Mouse (Mus musculus) megakaryocyte, embryonic 14.5 days (primary cell): Measurements from ENCODE around the gene Lyl1.

Experiments
- FLI1 ChIP-seq: IDR thresholded peaks from 2 replicates; pipeline ENCODE4 v1.6.1; 2012; ENCODE audit warnings: low read length, inconsistent platforms, mixed read lengths
- GATA1 ChIP-seq: IDR thresholded peaks from 3 replicates; pipeline ENCODE4 v1.6.1; 2012; ENCODE audit warnings: mixed read lengths, low read length, inconsistent platforms, borderline replicate concordance

- TF ChIP-seq GATA1 (no peak), FLI1 (no peak)
These were observed 24.0 kb upstream of the Lyl1 start for GRCm38 (mm10) chr8:84677305-84677704.
